Comparison of ENCODE assay signal across 10 mouse cellular contexts in genomic region chr7:89178601-89179000, GRCm38 (mm10).
DNase-seq lines count a peak whose midpoint lies in the region; ATAC-seq and TF ChIP-seq lines count a peak whose summit lies in the region.
"Had no signal": no experiment of that assay in that cellular context is flagged by ENCODE, and none has a peak within 500 bp of the region (broad histone marks: within the 10 kb centered on the region; RNA-seq: fewer than 3 reads in every experiment).

No protein-coding gene starts in this region.

- no peaks in the 10 kb centered on the region for H3K27me3 ChIP-seq in forebrain, embryonic 16.5 days (replicated peaks; ENCODE audit: control insufficient read depth, insufficient read depth, low read length)
- no peaks in the 10 kb centered on the region for H3K27me3 ChIP-seq in forebrain, embryonic 12.5 days
- H3K27me3 ChIP-seq in midbrain, embryonic 16.5 days (ENCODE audit: control insufficient read depth, insufficient read depth, low read depth, low read length), result no peaks in the 10 kb centered on the region
- H3K27me3 ChIP-seq: midbrain, embryonic 12.5 days had no signal

- 66% methylated on average over 2 of the region's 2 CpGs for whole genome bisulfite sequencing in forebrain, embryonic 16.5 days
- 78% methylated on average over 2 of the region's 2 CpGs for WGBS in forebrain, embryonic 12.5 days
- 80% methylated on average over 2 of the region's 2 CpGs for WGBS in midbrain, embryonic 16.5 days

- TF ChIP-seq CTCF in gastrocnemius, adult 2 months (IDR thresholded peaks at IDR 0.05), result no peak

- no peak overlapping the region for H3K9ac ChIP-seq in forebrain, embryonic 16.5 days (replicated peaks; ENCODE audit: low read depth, low read length)
- no peak overlapping the region for H3K9ac ChIP-seq in forebrain, embryonic 12.5 days
- no peak overlapping the region for H3K9ac ChIP-seq in midbrain, embryonic 16.5 days (ENCODE audit: low read depth, low read length)
- H3K9ac ChIP-seq: midbrain, embryonic 12.5 days had no signal

- no peaks in the 10 kb centered on the region for H3K9me3 ChIP-seq in forebrain, embryonic 16.5 days (ENCODE audit: control insufficient read depth, low read length)
- no peaks in the 10 kb centered on the region for H3K9me3 ChIP-seq in forebrain, embryonic 12.5 days
- H3K9me3 ChIP-seq in midbrain, embryonic 16.5 days (replicated peaks; ENCODE audit: control insufficient read depth, low read length, poor library complexity, severe bottlenecking), result no peaks in the 10 kb centered on the region
- H3K9me3 ChIP-seq: midbrain, embryonic 12.5 days had no signal

- no peaks in the 10 kb centered on the region for H3K36me3 ChIP-seq in forebrain, embryonic 16.5 days (ENCODE audit: control insufficient read depth, insufficient read depth)
- no peaks in the 10 kb centered on the region for H3K36me3 ChIP-seq in forebrain, embryonic 12.5 days (replicated peaks)
- H3K36me3 ChIP-seq in midbrain, embryonic 16.5 days (ENCODE audit: control insufficient read depth, insufficient read depth, low read length), result no peaks in the 10 kb centered on the region
- H3K36me3 ChIP-seq: midbrain, embryonic 12.5 days had no signal

- H3K4me3 ChIP-seq in forebrain, embryonic 16.5 days (replicated peaks; ENCODE audit: low read length), result no peak overlapping the region
- no peak overlapping the region for H3K4me3 ChIP-seq in forebrain, embryonic 12.5 days (replicated peaks)
- no peak overlapping the region for H3K4me3 ChIP-seq in gastrocnemius, adult 2 months
- no peak overlapping the region for H3K4me3 ChIP-seq in midbrain, embryonic 16.5 days (ENCODE audit: low read depth, low read length)
- H3K4me3 ChIP-seq: midbrain, embryonic 12.5 days had no signal

- no peak overlapping the region for H3K27ac ChIP-seq in forebrain, embryonic 16.5 days (ENCODE audit: low read length)
- H3K27ac ChIP-seq in forebrain, embryonic 12.5 days, result no peak overlapping the region
- peak overlapping the region; percentile 29 for H3K27ac ChIP-seq in gastrocnemius, adult 2 months
- no peak overlapping the region for H3K27ac ChIP-seq in midbrain, embryonic 16.5 days (ENCODE audit: low read length)
- H3K27ac ChIP-seq: midbrain, embryonic 12.5 days had no signal

- peak; percentile 68 for DNase-seq in right cerebral cortex, adult 18-20 months
- DNase-seq in right cerebral cortex, postnatal 4 days, result no peak
- peak; percentile 41 for DNase-seq in gastrocnemius, adult 2 months
- peak; percentile 66 for DNase-seq in skeletal muscle tissue, adult 2 months (ENCODE audit: low read depth, low spot score)
- DNase-seq in spleen, adult 12 weeks (ENCODE audit: low spot score), result no peak

- ATAC-seq in forebrain, embryonic 16.5 days, result peak; percentile 67; the same call in 1 of the 2 replicates
- ATAC-seq in forebrain, embryonic 12.5 days (ENCODE audit: low FRiP score), result no peak
- no peak for ATAC-seq in midbrain, embryonic 16.5 days
- ATAC-seq: CD4-positive, CD25-positive, alpha-beta regulatory T cell, adult 4 months had no signal

- no peaks in the 10 kb centered on the region for H3K4me1 ChIP-seq in forebrain, embryonic 16.5 days (replicated peaks; ENCODE audit: control insufficient read depth, insufficient read depth, low read length)
- no peaks in the 10 kb centered on the region for H3K4me1 ChIP-seq in forebrain, embryonic 12.5 days
- H3K4me1 ChIP-seq in midbrain, embryonic 16.5 days (ENCODE audit: control insufficient read depth, insufficient read depth, low read length), result no peaks in the 10 kb centered on the region
- H3K4me1 ChIP-seq: midbrain, embryonic 12.5 days had no signal

- intact Hi-C loops in gastrocnemius, adult 2 months (cut with DNase I), result no loop called here

- no peak overlapping the region for H3K4me2 ChIP-seq in forebrain, embryonic 16.5 days (ENCODE audit: low read length)
- H3K4me2 ChIP-seq in forebrain, embryonic 12.5 days, result no peak overlapping the region
- no peak overlapping the region for H3K4me2 ChIP-seq in midbrain, embryonic 16.5 days (ENCODE audit: low read length)
- H3K4me2 ChIP-seq: midbrain, embryonic 12.5 days had no signal

Comparison
In these comparisons a context has a peak if more than half of its experiments do, and no peak if none do; other contexts are left out.
1. DNase-seq: peak in right cerebral cortex, adult 18-20 months (single experiment), gastrocnemius, adult 2 months (single experiment) and skeletal muscle tissue, adult 2 months (single experiment); none in right cerebral cortex, postnatal 4 days (single experiment) and spleen, adult 12 weeks (single experiment).